Mouse (Mus musculus) common myeloid progenitor, adult 5-6 weeks (primary cell): Measurements from ENCODE around the gene Nipsnap1. TPM values are rescaled to one million over a fixed set of nuclear protein-coding genes. Genes with fewer than 3 reads are reported as not detected.
A peak's percentile ranks its signal among the peaks of the same experiment; 100 is the strongest.

ENCODE experiments used
- ATAC-seq: replicated peaks from 2 replicates; pipeline ENCODE4 v1.8.0; 2016; ENCODE audit warnings: low read depth, mild to moderate bottlenecking, moderate TSS enrichment, inconsistent platforms; ENCODE audit not compliant: poor library complexity, severe bottlenecking
- total RNA-seq: library from RNA; stranded (forward); fragments of 200-1000, 187-1606 nt; gene quantifications from 2 replicates; pipeline ENCODE4 v1.2.3, GENCODE M21; 2017

Nipsnap1 gene
- total RNA-seq, 1 experiment from 2014 or later = 18.0 TPM

DNA sequence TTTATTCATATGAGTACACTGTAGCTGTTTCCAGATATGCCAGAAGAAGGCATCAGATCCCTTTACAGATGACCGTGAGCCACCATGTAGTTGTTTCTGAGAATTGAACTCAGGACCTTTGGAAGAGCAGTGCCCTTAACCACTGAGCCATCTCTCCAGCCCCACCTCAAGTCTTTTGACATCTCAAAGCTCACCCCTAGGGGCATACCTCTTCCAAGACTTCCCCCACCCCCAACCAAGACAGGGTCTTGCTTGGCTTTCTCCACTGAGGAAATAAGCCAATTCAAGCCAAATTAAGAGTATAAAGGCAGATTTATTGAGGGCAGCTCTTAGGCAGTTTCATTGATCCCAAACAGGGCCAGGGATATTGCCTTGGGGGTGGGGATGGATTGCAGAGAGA is 11.0 kb upstream of the Nipsnap1 start:
- ATAC-seq = no peak

- peak; percentile 83 for ATAC-seq
Observed at GRCm38 (mm10) chr11:4865645-4866251, 8.0 kb upstream of the Nipsnap1 start.

DNA sequence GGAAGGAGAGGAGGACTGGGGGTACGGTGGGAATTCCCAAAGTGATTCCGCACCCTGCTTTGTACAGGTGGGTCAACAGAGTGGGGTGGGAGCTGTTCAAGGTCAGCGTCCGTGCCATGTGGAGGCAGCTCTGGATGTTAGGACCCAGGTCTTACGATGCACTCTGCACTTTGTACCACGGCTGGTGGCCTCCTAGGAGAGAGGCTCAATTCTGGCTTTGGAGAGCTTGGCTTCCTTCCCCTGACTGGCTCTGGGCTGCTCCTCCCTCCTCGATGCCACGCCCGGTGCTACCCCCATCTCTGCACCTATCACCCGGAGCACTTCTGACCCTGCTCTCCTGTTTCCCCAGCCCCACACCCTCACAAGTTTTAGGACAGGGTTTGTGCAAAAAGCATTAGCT is 800 bp downstream of the Nipsnap1 start:
- 0 out of 2 replicates have a peak, but pooled peaks have one; percentile 24 for ATAC-seq

DNA sequence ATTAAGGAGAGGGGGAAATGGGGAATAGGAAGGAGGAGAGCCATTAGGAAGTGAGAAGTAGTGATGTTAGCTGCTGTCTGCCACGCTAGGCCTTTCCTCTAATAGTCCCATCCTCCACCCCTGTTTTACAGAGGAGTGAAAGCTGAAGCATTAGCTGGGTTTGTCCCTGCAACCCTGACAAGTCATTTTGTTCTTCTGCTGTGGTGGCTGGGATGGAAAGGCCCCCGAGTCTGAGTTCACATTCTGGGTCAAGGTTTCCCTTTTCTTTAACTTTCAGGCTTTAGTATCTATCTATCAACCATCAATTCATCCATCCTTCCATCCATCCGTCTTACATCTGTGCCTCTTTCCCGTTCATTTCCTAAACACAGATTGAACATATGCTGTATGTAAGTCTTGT is 7.3 kb downstream of the Nipsnap1 start:
- ATAC-seq = no peak

DNA sequence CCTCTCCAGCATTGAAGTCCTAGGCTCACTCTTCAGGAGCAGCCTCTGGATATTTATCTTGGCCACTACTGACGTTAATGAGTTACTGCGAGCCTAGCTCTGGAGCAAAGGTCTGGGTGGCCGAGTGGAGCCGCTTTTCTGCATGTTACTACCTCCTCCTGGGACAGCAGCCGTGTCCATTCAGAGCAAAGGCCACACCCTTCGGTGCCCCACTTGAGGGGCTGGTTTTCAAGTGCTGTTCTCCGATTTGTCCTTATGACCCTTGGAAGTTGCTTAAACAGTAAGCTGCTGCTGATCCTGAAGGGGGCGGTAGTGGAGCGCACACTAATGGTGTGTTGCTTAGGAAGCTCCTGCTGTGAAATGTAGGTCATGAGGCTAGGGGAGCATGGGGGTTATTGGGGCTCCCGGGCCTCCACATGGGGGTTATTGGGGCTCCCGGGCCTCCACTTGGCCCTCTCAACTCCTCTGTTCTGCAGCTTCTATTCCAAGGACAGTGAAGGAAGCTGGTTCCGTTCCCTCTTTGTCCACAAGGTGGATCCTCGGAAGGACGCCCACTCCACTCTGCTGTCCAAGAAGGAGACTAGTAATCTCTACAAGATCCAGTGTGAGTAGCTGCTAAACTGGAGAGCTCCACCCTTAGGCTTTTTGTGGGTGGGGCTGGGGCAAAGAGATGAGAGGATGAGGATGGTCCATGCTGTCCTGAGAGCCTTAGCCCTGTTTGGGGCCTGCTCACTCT is 9.3 kb downstream of the Nipsnap1 start:
- no peak for ATAC-seq

DNA sequence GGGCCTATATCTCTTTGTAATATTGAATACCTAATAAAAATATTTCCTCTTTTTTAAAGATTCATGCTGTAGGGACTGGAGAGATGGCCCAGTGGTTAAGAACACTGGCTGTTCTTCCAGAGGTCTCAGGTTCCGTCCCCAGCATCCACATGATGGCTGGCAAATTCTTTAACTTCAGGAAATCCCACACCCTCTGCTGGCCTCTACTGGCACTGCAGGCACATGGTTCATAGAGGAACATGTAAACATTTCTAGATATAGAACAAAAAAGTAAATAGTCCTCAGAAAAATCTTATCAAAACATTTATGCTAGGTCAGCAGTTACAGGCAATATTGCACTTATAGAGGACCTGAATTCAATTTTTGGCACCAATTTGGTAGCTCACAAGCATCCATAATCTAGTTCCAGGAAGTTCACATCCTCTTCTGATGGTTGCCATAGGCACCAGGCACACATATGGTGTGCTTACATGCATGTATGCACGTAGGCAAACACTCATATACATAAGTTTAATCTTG is 11.7 kb downstream of the Nipsnap1 start:
- ATAC-seq = peak; percentile 74

- no peak for ATAC-seq
Observed at GRCm38 (mm10) chr11:4886987-4887386, 13.2 kb downstream of the Nipsnap1 start.

DNA sequence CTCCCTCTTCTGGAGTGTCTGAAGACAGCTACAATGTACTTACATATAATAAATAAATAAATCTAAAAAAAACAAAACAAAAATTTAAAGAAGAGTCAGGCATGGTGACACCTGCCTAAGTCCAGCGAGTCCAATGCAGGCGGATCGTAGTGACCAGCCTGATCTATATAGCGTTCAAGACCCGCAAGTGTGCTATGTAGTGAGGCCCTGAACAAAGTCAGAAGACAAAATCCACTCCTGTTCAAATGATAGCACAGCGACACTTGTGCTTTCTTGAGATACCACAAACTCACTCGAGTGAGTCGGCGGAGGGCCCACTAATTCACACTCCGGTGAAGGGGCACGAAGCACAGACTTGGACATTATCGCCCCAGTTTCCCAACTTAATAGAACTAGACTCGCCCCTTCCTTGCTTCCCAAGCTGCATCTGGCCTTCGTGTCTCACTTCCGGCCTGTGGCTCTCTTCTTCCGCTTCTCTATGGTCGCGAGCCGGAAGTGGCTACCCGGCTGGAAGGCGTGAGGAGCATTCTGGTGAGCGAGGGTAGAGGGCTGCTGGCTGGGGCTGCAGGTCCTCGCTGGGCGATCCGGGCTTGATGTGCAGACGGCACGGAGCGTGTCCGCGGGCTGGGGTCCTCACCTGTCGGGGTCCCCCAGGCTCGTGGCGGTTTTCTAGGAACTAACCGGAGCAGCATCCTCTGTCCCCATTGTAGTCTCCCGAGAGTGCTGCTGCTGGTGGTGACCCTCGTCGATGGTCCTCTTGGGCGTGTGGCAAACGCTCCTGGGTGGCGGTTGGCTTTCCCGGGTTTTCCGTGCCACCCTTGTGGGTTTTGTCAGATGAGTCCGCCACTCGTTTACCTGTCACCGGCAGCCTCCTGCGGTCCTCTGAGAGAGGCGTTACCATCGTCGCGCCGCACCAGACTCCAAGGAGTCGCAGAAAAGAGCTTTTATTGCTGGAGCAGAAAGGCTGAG is 21.4 kb downstream of the Nipsnap1 start, which contains the start of gene Thoc5:
Gene Thoc5, plus strand, starts transcription at position 473 of the 969 bp plus-strand sequence.
- ATAC-seq = peak; percentile 97

GRCm38 (mm10) chr11:4900437-4900836 is 26.7 kb downstream of the Nipsnap1 start:
- no peak for ATAC-seq

DNA sequence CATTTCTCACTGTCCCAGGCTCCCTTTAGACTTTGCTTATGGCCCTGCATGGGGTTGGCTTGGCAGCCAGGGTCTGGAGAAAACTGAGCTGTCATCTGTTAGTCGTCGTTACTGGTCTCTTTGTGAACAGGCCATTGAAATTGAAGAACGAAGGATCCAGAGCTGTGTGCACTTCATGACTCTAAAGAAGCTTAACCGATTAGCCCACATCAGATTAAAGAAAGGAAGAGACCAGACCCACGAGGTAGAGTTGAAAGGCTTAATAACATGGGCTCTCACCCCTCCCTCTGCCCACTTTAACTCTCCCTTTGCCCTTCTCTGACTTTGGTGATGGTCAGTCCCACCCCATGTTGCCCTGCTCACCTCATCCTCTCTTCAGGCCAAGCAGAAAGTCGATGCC is 28.2 kb downstream of the Nipsnap1 start:
- no peak for ATAC-seq

DNA sequence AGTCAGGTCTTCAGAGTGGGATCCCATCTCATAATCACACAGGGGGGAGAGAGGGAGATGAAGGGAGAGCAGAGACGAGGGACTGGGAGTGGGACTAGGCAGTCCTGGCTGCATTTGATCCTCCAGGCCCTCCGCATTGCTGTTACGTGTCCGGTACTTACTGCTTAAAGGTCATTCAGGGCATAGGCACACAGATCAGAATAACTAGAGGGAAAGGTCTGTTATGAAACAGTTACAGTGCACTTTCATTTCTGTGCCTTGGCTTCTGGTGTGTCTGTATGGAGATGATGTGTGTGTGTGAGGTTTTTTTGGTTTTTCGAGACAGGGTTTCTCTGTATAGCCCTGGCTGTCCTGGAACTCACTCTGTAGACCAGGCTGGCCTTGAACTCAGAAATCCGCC is 32.5 kb downstream of the Nipsnap1 start:
- no peak for ATAC-seq

GRCm38 (mm10) chr11:4916068-4916467 is 42.3 kb downstream of the Nipsnap1 start:
- peak; percentile 88 for ATAC-seq

GRCm38 (mm10) chr11:4921281-4921680 is 47.5 kb downstream of the Nipsnap1 start:
- ATAC-seq = no peak

DNA sequence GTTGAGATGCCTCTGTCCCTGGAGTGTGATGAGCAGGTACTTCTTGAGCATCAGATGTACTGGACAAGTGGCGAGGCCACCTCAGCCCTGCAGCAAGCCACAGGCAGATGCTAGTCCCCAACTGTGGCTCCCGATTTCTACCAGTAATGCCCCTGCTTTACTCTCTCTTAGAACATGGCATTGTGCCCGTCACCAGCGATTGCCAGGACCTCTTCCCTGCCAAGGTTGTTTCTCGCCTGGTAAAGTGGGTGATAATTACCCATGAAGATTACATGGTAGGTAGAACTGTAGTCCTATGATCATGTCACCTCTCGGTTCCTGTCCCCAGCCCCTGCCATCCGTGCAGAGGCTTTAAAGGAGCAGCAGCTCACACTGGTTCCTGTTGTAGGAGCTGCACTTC is 48.0 kb downstream of the Nipsnap1 start:
- no peak for ATAC-seq

DNA sequence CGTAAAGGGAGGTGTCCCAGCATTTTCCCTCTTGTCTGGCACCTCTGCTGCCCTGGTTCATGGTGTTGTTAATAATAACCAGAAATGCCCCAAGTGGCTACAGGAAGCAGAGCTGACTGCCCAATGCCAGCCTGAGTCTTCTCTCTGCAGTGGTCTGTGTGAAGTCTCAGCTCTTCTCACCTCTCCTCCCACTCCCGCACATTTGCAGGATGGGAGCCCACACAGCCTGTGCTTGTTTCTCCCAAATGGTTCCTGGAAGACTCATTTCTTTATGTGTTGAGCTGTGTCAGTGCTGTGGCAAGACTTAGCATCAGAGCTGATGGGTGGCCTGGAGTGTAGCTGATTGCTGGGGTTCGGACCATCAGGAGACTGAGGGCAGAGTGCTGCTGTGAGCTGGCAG is 53.5 kb downstream of the Nipsnap1 start:
- no peak for ATAC-seq

GRCm38 (mm10) chr11:4931009-4931601 is 57.4 kb downstream of the Nipsnap1 start:
- ATAC-seq = no peak

DNA sequence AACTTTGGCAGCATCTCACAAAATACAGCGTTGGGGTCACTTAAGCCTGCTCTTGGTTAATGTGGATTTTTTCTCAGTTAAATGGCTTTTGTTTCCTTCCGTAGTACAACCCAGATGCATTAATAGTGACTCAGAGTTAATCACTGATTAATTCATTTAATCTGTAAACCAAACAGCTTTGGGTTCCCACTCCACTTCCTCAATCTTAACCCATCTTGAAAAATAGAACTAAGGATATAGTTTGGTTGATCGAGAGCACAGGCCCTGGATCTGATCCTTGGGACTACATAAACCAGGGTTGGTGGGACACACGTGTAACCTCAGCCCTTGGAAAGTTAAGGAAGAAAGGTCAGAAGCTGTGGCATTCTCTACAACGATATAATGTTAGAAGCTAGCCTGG is 62.5 kb downstream of the Nipsnap1 start:
- no peak for ATAC-seq
